Mouse (Mus musculus) heart, embryonic 13.5 days (tissue): ENCODE data around the gene Ago4. TPM values are rescaled to one million over a fixed set of nuclear protein-coding genes. Genes with fewer than 3 reads are reported as not detected.

Source experiments
- ATAC-seq: fragments of 200-750 bp; cut with Nextera tagmentation; 2 replicates; pipeline ENCODE4 v1.8.0; 2017; ENCODE audit warnings: moderate TSS enrichment; ENCODE audit not compliant: insufficient number of reproducible peaks, low FRiP score, low TSS enrichment; ENCODE audit errors: extremely low read depth
- H3K27ac ChIP-seq: fragments of 300-500 bp; sonication (generic); replicated peaks from 2 replicates; pipeline ENCODE4 v1.5.1; 2015; ENCODE audit warnings: moderate library complexity, mild to moderate bottlenecking, inconsistent platforms
- H3K27me3 ChIP-seq: fragments of 300-500 bp; sonication (generic); replicated peaks from 2 replicates; pipeline ENCODE4 v1.6.1; 2015; ENCODE audit warnings: mild to moderate bottlenecking, inconsistent platforms
- H3K36me3 ChIP-seq: fragments of 300-500 bp; sonication (generic); 2 replicates; pipeline ENCODE4 v1.6.1; 2015; ENCODE audit warnings: mild to moderate bottlenecking, inconsistent platforms
- H3K4me1 ChIP-seq: fragments of 300-500 bp; sonication (generic); 2 replicates; pipeline ENCODE4 v1.6.1; 2015; ENCODE audit warnings: inconsistent platforms
- H3K4me2 ChIP-seq: fragments of 300-500 bp; sonication (generic); 2 replicates; pipeline ENCODE4 v1.6.1; 2015; ENCODE audit warnings: inconsistent platforms, mild to moderate bottlenecking, moderate library complexity
- H3K4me3 ChIP-seq: fragments of 300-500 bp; sonication (generic); 2 replicates; pipeline ENCODE4 v1.5.1; 2015; ENCODE audit warnings: moderate library complexity, mild to moderate bottlenecking, inconsistent platforms
- H3K9ac ChIP-seq: fragments of 300-500 bp; sonication (generic); 2 replicates; pipeline ENCODE4 v1.6.1; 2015; ENCODE audit warnings: inconsistent platforms, mild to moderate bottlenecking, moderate library complexity
- H3K9me3 ChIP-seq: fragments of 300-500 bp; sonication (generic); 2 replicates; pipeline ENCODE4 v1.6.1; 2016; ENCODE audit warnings: inconsistent platforms
- WGBS: fragments of 180-500 bp; shearing (Covaris S2); methylation state at CpG from one replicate; pipeline ENCODE4 v1.1.7; 2015; ENCODE audit warnings: mixed read lengths; 5-methylcytosine and 5-hydroxymethylcytosine counted together
- polyA plus RNA-seq: library from polyadenylated mRNA; unstranded; fragments of >200 nt; fragmentation: Nextera tagmentation; extraction: Ambion mirVana; gene quantifications from 2 replicates; pipeline ENCODE4 v1.2.1, GENCODE M21; 2015

Gene Ago4
- 0.75 and 1.1 TPM in 2 replicates for polyA plus RNA-seq

- H3K27me3 ChIP-seq: peaks cover 17% of the 10 kb centered on the region; the same call in 1 of the 2 replicates
- WGBS: under 1% methylated on average over 99 of the region's 120 CpGs
- no peaks in the 10 kb centered on the region for H3K9me3 ChIP-seq
- H3K4me3 ChIP-seq: peak within 1 kb of the TSS; percentile 85
- peak within 1 kb of the TSS; percentile 90 for H3K9ac ChIP-seq
- no peaks in the 10 kb centered on the region for H3K36me3 ChIP-seq
- no peak within 1 kb of the TSS for H3K27ac ChIP-seq
- peaks cover 6% of the 10 kb centered on the region for H3K4me1 ChIP-seq
- peak within 1 kb of the TSS; percentile 95 for H3K4me2 ChIP-seq
- ATAC-seq: peak; percentile 77
These were observed at the start of gene Ago4 for GRCm38 (mm10) chr4:126532827-126533728. Gene Ago4 (minus strand): TSS chr4:126533472.

GRCm38 (mm10) chr4:126579077-126579476 is 45.8 kb upstream of the Ago4 start:
- no peak overlapping the region for H3K4me2 ChIP-seq
- WGBS: 83% methylated on average over 2 of the region's 2 CpGs

GRCm38 (mm10) chr4:126577920-126578319 is 44.6 kb upstream of the Ago4 start:
- H3K9me3 ChIP-seq: 0 out of 2 replicates have a peak, but pooled peaks cover 3% of the 10 kb centered on the region
- H3K27ac ChIP-seq: no peak overlapping the region
- 88% methylated on average over 3 of the region's 3 CpGs for WGBS
- H3K36me3 ChIP-seq: peaks cover 100% of the 10 kb centered on the region
- H3K4me2 ChIP-seq: no peak overlapping the region
- no peak for ATAC-seq
- no peaks in the 10 kb centered on the region for H3K4me1 ChIP-seq
- H3K27me3 ChIP-seq: no peaks in the 10 kb centered on the region
- H3K9ac ChIP-seq: no peak overlapping the region
- H3K4me3 ChIP-seq: no peak overlapping the region

More at GRCm38 (mm10) chr4:126579077-126579476, 45.8 kb upstream of the Ago4 start:
- Histone ChIP-seq H3K4me1 (no peaks in the 10 kb centered on the region), H3K27me3 (no peaks in the 10 kb centered on the region), H3K9me3 (0 out of 2 replicates have a peak, but pooled peaks cover 3% of the 10 kb centered on the region), H3K4me3 (no peak overlapping the region), H3K36me3 (peaks cover 99% of the 10 kb centered on the region), H3K9ac (no peak overlapping the region), H3K27ac (no peak overlapping the region)
- ATAC-seq: no peak

- H3K9me3 ChIP-seq: 0 out of 2 replicates have a peak, but pooled peaks cover 3% of the 10 kb centered on the region
- WGBS: 93% methylated on average over 5 of the region's 5 CpGs
- ATAC-seq: no peak
These were observed 43.0 kb upstream of the Ago4 start for GRCm38 (mm10) chr4:126576281-126576680.

GRCm38 (mm10) chr4:126569783-126570182 is 36.5 kb upstream of the Ago4 start:
- Histone ChIP-seq H3K9me3 (0 out of 2 replicates have a peak, but pooled peaks cover 2% of the 10 kb centered on the region), H3K4me1 (no peaks in the 10 kb centered on the region), H3K36me3 (peaks cover 95% of the 10 kb centered on the region), H3K4me2 (no peak overlapping the region), H3K27me3 (no peaks in the 10 kb centered on the region), H3K4me3 (no peak overlapping the region), H3K9ac (no peak overlapping the region), H3K27ac (no peak overlapping the region)
- ATAC-seq: no peak
- WGBS: 91% methylated on average over 3 of the region's 3 CpGs

More at GRCm38 (mm10) chr4:126576281-126576680, 43.0 kb upstream of the Ago4 start:
- Histone ChIP-seq H3K9ac (no peak overlapping the region), H3K27ac (no peak overlapping the region), H3K4me2 (no peak overlapping the region), H3K36me3 (peaks cover 100% of the 10 kb centered on the region), H3K27me3 (no peaks in the 10 kb centered on the region), H3K4me1 (no peaks in the 10 kb centered on the region), H3K4me3 (no peak overlapping the region)

GRCm38 (mm10) chr4:126567243-126567642 is 34.0 kb upstream of the Ago4 start:
- Histone ChIP-seq H3K36me3 (peaks cover 91% of the 10 kb centered on the region), H3K9me3 (no peaks in the 10 kb centered on the region), H3K4me3 (no peak overlapping the region), H3K9ac (no peak overlapping the region), H3K4me1 (no peaks in the 10 kb centered on the region), H3K27me3 (no peaks in the 10 kb centered on the region), H3K4me2 (no peak overlapping the region), H3K27ac (no peak overlapping the region)
- ATAC-seq: no peak
- WGBS: 89% methylated on average over 4 of the region's 4 CpGs

GRCm38 (mm10) chr4:126563798-126564197 is 30.5 kb upstream of the Ago4 start:
- Histone ChIP-seq H3K27me3 (no peaks in the 10 kb centered on the region), H3K4me3 (no peak overlapping the region), H3K27ac (no peak overlapping the region), H3K9ac (no peak overlapping the region), H3K4me1 (no peaks in the 10 kb centered on the region), H3K4me2 (no peak overlapping the region), H3K36me3 (peaks cover 81% of the 10 kb centered on the region), H3K9me3 (no peaks in the 10 kb centered on the region)
- WGBS: 84% methylated on average over 6 of the region's 6 CpGs
- no peak for ATAC-seq

- Histone ChIP-seq H3K4me3 (peak within 1 kb of the TSS; percentile 73), H3K9me3 (no peaks in the 10 kb centered on the region), H3K9ac (peak within 1 kb of the TSS; percentile 84), H3K4me2 (peak within 1 kb of the TSS; percentile 78), H3K4me1 (peaks cover 24% of the 10 kb centered on the region), H3K36me3 (peaks cover 20% of the 10 kb centered on the region), H3K27ac (peak within 1 kb of the TSS; percentile 55; the same call in 1 of the 2 replicates), H3K27me3 (no peaks in the 10 kb centered on the region)
- peak; percentile 89 for ATAC-seq
- 1% methylated on average over 54 of the region's 54 CpGs for WGBS
These were observed 23.8 kb upstream of the Ago4 start, which contains the start of gene Clspn for GRCm38 (mm10) chr4:126556809-126557711. Gene Clspn (plus strand): TSS chr4:126556935.

GRCm38 (mm10) chr4:126554462-126554861 is 21.2 kb upstream of the Ago4 start:
- ATAC-seq: no peak
- Histone ChIP-seq H3K4me2 (no peak overlapping the region), H3K9ac (no peak overlapping the region), H3K9me3 (no peaks in the 10 kb centered on the region), H3K4me1 (peaks cover 24% of the 10 kb centered on the region), H3K36me3 (no peaks in the 10 kb centered on the region), H3K4me3 (no peak overlapping the region), H3K27ac (no peak overlapping the region), H3K27me3 (0 out of 2 replicates have a peak, but pooled peaks cover 2% of the 10 kb centered on the region)
- 30% methylated on average over 3 of the region's 3 CpGs for WGBS

GRCm38 (mm10) chr4:126553685-126554084 is 20.4 kb upstream of the Ago4 start:
- no peak overlapping the region for H3K27ac ChIP-seq
- H3K4me3 ChIP-seq: no peak overlapping the region
- no peak for ATAC-seq
- 0 out of 2 replicates have a peak, but pooled peaks cover 2% of the 10 kb centered on the region for H3K27me3 ChIP-seq
- peaks cover 24% of the 10 kb centered on the region for H3K4me1 ChIP-seq
- H3K9ac ChIP-seq: no peak overlapping the region
- no peaks in the 10 kb centered on the region for H3K9me3 ChIP-seq
- 89% methylated on average over 1 of the region's 1 CpGs for WGBS
- no peaks in the 10 kb centered on the region for H3K36me3 ChIP-seq
- no peak overlapping the region for H3K4me2 ChIP-seq

- H3K27ac ChIP-seq: no peak overlapping the region
- H3K36me3 ChIP-seq: no peaks in the 10 kb centered on the region
- no peak for ATAC-seq
- no peak overlapping the region for H3K4me3 ChIP-seq
- 0 out of 2 replicates have a peak, but pooled peaks cover 2% of the 10 kb centered on the region for H3K27me3 ChIP-seq
- no peaks in the 10 kb centered on the region for H3K9me3 ChIP-seq
- H3K4me2 ChIP-seq: no peak overlapping the region
- peaks cover 18% of the 10 kb centered on the region for H3K4me1 ChIP-seq
- H3K9ac ChIP-seq: no peak overlapping the region; the same call in 1 of the 2 replicates
- WGBS: 65% methylated on average over 8 of the region's 8 CpGs
These were observed 19.8 kb upstream of the Ago4 start for GRCm38 (mm10) chr4:126553105-126553504.
